Mouse (Mus musculus) intestine, embryonic 16.5 days (tissue): ENCODE data around the gene D11Wsu47e. TPM values are rescaled to one million over a fixed set of nuclear protein-coding genes. Genes with fewer than 3 reads are reported as not detected.

Experiments
- ATAC-seq: fragments of 200-750 bp; cut with Nextera tagmentation; 2 replicates; pipeline ENCODE4 v1.8.0; 2017; ENCODE audit warnings: moderate TSS enrichment, moderate library complexity
- H3K27ac ChIP-seq: fragments of 300-500 bp; sonication (generic); 2 replicates; pipeline ENCODE4 v1.5.1; 2014; ENCODE audit warnings: mild to moderate bottlenecking, low read length
- H3K27me3 ChIP-seq: fragments of 300-500 bp; sonication (generic); replicated peaks from 2 replicates; pipeline ENCODE4 v1.6.1; 2014; ENCODE audit warnings: low read length, control low read depth, mixed read lengths; ENCODE audit not compliant: control insufficient read depth, insufficient read depth
- H3K36me3 ChIP-seq: fragments of 300-500 bp; sonication (generic); 2 replicates; pipeline ENCODE4 v1.6.1; 2014; ENCODE audit warnings: low read length, control low read depth; ENCODE audit not compliant: control insufficient read depth, insufficient read depth
- H3K4me1 ChIP-seq: fragments of 300-500 bp; sonication (generic); 2 replicates; pipeline ENCODE4 v1.6.1; 2014; ENCODE audit warnings: low read length, control low read depth, mixed read lengths; ENCODE audit not compliant: control insufficient read depth, insufficient read depth
- H3K4me2 ChIP-seq: fragments of 300-500 bp; sonication (generic); 2 replicates; pipeline ENCODE4 v1.6.1; 2014; ENCODE audit warnings: low read depth, low read length, control low read depth
- H3K4me3 ChIP-seq: fragments of 300-500 bp; sonication (generic); 2 replicates; pipeline ENCODE4 v1.5.1; 2014; ENCODE audit warnings: mild to moderate bottlenecking, low read length
- H3K9ac ChIP-seq: fragments of 300-500 bp; sonication (generic); 2 replicates; pipeline ENCODE4 v1.6.1; 2014; ENCODE audit warnings: low read depth, low read length
- H3K9me3 ChIP-seq: fragments of 300-500 bp; sonication (generic); 2 replicates; pipeline ENCODE4 v1.6.1; 2016; ENCODE audit warnings: low read length, control low read depth; ENCODE audit not compliant: control insufficient read depth
- WGBS: fragments of 180-500 bp; shearing (Covaris S2); extraction: QIAGEN DNeasy Blood & Tissue Kit; methylation state at CpG from one replicate; pipeline ENCODE4 v1.1.7; 2014; 5-methylcytosine and 5-hydroxymethylcytosine counted together
- polyA plus RNA-seq: library from polyadenylated mRNA; unstranded; fragments of >200 nt; fragmentation: Nextera tagmentation; extraction: Ambion mirVana; gene quantifications from 2 replicates; pipeline ENCODE4 v1.2.1, GENCODE M21; 2015

D11Wsu47e gene
- polyA plus RNA-seq, 1 experiment from 2014 or later: 14.5 TPM

DNA sequence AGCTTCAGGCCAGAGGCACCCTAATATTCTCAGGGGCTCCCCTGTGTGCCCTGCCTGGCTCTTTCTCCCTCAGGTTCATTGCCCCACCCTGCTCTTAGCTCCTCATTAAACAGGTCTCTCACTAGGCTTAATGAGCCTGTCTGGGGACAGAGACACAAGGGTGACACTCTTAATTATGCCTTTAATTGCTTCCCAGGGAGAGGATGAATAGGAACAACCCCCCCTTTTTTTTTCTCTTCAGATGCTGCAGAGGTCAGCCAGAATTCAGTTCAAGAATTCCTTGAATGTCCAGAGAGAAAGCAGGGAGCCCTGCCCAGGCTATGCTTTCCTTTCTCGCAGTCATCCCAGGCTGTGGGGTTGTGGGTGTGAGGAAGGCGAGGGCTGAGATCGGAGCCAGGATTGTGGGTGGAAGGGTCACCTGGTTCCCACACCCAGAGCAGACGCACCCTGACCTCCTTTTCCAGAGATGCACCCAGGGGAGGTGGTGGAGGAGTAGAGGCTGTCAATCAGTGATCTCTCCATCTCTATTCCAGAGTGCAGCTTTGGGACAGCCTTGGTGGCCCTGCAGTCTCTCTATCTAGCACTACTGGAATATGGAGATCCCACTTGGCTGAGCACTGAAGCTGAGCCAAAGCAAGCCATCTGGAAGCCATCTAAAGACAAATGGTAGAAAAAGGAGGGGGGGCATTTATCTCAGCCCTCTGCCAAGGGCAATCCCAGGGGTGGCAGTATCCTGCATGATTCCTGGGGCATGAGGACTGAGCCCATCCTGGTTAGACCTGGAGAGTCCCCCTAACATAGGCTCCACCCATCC lies 41.2 kb downstream of the D11Wsu47e start:
- Histone ChIP-seq H3K4me1 (peaks cover 31% of the 10 kb centered on the region), H3K36me3 (peaks cover 28% of the 10 kb centered on the region), H3K9me3 (no peaks in the 10 kb centered on the region), H3K4me3 (no peak overlapping the region), H3K27ac (peak overlapping the region; percentile 9; the same call in 1 of the 2 replicates), H3K9ac (no peak overlapping the region), H3K4me2 (no peak overlapping the region), H3K27me3 (no peaks in the 10 kb centered on the region)
- peak; percentile 43 for ATAC-seq
- 80% methylated on average over 4 of the region's 4 CpGs for WGBS

DNA sequence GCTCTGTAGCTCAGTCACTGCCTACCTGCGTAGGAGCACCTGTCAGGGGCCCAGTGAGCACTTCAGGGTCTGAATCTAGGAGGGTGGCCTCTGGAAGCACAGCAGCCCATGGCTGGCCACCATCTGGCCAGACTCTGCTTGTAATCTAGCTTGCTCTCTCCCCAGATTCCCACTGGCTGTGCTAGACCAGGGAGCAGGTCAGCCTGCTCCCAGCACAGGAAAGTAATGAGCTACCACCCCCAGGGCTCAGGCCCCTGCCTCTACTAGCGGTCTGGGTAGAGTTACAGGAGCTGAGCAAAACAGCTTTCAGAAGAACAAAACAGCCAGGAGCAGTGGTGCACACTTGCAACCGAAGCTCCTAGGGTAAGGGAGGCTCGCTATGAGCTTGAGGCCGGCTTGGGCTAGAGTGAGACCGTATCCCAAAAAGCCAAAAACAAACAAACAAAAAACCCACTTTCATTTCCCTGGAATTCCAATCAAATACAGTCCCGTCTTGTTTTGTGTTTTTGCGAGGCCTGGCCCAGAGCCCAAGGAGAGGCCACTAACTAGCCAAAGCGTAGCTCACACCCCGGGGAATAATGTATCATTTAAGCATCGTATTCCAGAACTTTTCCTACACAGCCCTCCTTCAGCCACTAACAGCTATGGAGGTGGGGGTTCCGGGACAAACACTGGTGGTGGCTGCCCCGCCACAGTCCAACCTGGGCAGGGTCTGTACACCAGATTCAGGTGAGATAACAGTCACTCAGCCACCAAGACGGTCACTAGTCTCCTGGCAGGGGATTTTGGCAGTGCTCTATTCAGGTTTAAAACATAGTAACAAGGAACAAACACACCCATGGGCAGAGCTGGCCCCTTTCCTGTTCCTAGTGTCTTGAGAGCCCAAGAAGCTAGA lies 43.0 kb downstream of the D11Wsu47e start:
- Histone ChIP-seq H3K27ac (0 out of 2 replicates have a peak overlapping the region, but pooled peaks have one; percentile 13), H3K27me3 (no peaks in the 10 kb centered on the region), H3K4me1 (peaks cover 43% of the 10 kb centered on the region), H3K36me3 (peaks cover 28% of the 10 kb centered on the region), H3K4me3 (no peak overlapping the region), H3K4me2 (no peak overlapping the region), H3K9ac (no peak overlapping the region), H3K9me3 (no peaks in the 10 kb centered on the region)
- ATAC-seq: no peak
- 82% methylated on average over 14 of the region's 14 CpGs for WGBS

DNA sequence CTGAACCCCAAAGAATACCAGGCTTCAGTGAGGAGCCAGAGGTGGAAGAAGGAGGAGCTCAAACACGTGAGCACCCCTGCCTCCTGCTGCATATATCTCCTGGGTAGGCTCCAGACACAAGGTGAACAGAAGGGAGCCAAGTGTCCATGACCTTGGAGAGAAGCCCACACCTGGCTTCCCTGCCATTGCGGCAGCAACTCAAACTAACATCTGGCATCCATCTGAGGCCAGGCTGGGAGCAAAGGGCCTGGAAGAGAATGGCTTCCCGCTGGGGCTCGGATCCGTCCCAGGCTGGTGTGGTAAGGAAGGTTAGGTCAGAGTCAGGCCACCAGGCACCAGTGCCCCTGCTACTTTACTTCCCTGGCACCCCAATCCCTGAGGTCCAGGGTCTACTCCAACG lies 43.8 kb downstream of the D11Wsu47e start:
- H3K4me2 ChIP-seq: no peak overlapping the region
- H3K4me3 ChIP-seq: no peak overlapping the region
- H3K27ac ChIP-seq: no peak overlapping the region
- no peak for ATAC-seq
- peaks cover 50% of the 10 kb centered on the region for H3K4me1 ChIP-seq
- peaks cover 28% of the 10 kb centered on the region for H3K36me3 ChIP-seq
- no peaks in the 10 kb centered on the region for H3K9me3 ChIP-seq
- no peaks in the 10 kb centered on the region for H3K27me3 ChIP-seq
- 57% methylated on average over 6 of the region's 6 CpGs for WGBS
- H3K9ac ChIP-seq: no peak overlapping the region

DNA sequence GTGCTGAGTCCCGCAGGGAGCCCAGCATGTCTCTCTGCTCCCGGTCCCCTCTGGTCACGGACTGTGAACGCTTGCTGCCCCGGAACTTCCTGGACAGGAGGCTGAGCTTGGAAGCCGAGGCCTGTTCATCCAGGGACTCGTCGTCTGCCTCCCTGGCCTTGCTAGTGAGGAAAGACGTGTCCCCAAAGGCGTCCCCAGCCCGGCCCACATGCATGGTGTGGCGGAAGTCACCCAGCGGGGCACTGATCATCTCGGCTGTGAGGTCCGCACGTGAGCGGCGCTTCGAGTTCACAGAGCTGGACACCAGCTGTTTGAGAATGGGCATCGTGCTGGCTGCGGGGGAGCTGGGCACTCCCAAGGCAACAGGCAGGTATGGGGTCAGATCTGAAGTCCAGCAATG lies 45.0 kb downstream of the D11Wsu47e start:
- 88% methylated on average over 21 of the region's 21 CpGs for WGBS
- no peaks in the 10 kb centered on the region for H3K27me3 ChIP-seq
- no peak overlapping the region for H3K9ac ChIP-seq
- H3K27ac ChIP-seq: no peak overlapping the region
- no peak overlapping the region for H3K4me2 ChIP-seq
- no peak overlapping the region for H3K4me3 ChIP-seq
- H3K4me1 ChIP-seq: peaks cover 62% of the 10 kb centered on the region
- H3K9me3 ChIP-seq: no peaks in the 10 kb centered on the region
- H3K36me3 ChIP-seq: peaks cover 28% of the 10 kb centered on the region
- ATAC-seq: no peak

DNA sequence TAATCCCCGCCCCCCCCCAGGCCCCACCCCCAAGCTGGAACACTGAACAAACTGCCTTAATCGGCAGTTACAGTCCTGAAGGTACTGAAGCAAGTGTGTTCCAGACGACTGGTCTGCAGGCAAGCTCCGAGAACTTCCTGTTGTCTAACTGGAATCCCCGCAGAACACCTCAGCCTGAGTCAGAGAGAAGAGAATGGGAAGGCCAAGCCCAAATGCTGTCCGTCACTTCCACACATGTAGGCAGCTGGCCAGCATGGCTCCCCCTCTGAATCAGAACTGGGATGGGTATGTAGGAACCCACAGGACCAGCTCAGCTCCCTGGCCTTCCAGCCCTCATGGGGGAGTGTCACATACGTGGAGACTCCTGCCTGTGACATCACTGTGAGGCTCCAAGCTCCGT lies 45.7 kb downstream of the D11Wsu47e start:
- 54% methylated on average over 8 of the region's 8 CpGs for WGBS
- Histone ChIP-seq H3K27me3 (no peaks in the 10 kb centered on the region), H3K4me2 (no peak overlapping the region), H3K36me3 (peaks cover 28% of the 10 kb centered on the region), H3K9ac (no peak overlapping the region), H3K4me1 (peaks cover 69% of the 10 kb centered on the region), H3K9me3 (no peaks in the 10 kb centered on the region), H3K4me3 (no peak overlapping the region), H3K27ac (no peak overlapping the region)
- ATAC-seq: no peak

DNA sequence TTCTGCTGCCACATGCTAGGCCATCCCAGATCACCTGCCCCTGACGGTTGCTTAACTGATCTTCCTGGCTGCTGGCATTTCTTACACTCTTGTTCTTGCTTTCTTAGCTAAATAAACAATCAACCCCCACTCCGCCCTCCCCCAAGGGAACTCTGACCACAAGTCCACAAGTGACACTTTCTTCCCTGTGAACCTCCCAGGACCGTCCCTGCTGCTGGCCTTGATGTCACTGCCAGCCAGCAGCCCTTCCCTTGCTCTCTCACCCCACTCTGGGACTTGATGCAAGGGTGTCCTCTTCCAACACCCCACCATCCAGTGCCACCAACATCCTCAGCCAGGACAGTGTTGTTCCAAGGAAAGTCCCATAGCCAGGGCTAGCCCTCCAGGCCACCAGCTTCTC lies 46.7 kb downstream of the D11Wsu47e start:
- Histone ChIP-seq H3K27me3 (no peaks in the 10 kb centered on the region), H3K4me2 (no peak overlapping the region), H3K9ac (peak overlapping the region; percentile 32; the same call in 1 of the 2 replicates), H3K36me3 (peaks cover 28% of the 10 kb centered on the region), H3K9me3 (no peaks in the 10 kb centered on the region), H3K4me3 (no peak overlapping the region), H3K4me1 (peaks cover 77% of the 10 kb centered on the region), H3K27ac (peak overlapping the region; percentile 28; the same call in 1 of the 2 replicates)
- WGBS: 43% methylated on average over 3 of the region's 3 CpGs
- 0 out of 2 replicates have a peak, but pooled peaks have one; percentile 11 for ATAC-seq

DNA sequence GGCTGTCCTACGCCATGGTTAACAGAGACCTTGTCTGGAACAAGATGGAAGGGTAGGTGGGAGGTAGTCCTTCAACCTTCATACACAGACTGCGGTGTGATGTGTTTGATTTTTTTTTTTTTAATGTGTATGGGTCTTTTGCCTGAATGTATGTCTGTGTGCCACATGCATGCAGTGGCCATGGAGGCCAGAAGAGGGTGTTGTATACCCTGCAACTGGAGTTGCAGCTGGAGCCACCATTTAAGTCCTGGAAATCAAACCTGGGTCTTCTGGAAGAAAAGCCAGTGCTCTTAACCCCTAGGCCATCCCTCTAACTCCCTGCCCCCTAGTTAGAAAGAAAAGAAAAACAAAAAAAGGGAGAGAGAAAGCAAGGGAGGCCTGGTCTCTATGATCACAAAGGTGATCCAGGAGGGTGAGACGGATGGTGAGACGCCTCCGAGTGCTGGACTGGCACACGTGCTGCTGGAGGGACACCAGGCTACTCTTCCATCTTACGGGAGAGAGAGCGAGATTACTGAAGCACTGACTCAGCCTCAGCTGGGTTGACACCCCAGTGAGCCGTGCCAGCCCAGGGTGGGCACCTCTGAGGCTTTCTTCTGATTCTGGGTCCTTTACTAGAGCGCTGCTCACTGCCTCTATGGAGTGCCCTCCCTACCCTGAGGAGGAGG lies 47.9 kb downstream of the D11Wsu47e start:
- H3K9me3 ChIP-seq: no peaks in the 10 kb centered on the region
- peaks cover 75% of the 10 kb centered on the region for H3K4me1 ChIP-seq
- peaks cover 22% of the 10 kb centered on the region for H3K36me3 ChIP-seq
- H3K27ac ChIP-seq: no peak overlapping the region
- H3K4me3 ChIP-seq: no peak overlapping the region
- no peak overlapping the region for H3K9ac ChIP-seq
- no peak for ATAC-seq
- 91% methylated on average over 10 of the region's 10 CpGs for WGBS
- H3K27me3 ChIP-seq: no peaks in the 10 kb centered on the region
- no peak overlapping the region for H3K4me2 ChIP-seq

DNA sequence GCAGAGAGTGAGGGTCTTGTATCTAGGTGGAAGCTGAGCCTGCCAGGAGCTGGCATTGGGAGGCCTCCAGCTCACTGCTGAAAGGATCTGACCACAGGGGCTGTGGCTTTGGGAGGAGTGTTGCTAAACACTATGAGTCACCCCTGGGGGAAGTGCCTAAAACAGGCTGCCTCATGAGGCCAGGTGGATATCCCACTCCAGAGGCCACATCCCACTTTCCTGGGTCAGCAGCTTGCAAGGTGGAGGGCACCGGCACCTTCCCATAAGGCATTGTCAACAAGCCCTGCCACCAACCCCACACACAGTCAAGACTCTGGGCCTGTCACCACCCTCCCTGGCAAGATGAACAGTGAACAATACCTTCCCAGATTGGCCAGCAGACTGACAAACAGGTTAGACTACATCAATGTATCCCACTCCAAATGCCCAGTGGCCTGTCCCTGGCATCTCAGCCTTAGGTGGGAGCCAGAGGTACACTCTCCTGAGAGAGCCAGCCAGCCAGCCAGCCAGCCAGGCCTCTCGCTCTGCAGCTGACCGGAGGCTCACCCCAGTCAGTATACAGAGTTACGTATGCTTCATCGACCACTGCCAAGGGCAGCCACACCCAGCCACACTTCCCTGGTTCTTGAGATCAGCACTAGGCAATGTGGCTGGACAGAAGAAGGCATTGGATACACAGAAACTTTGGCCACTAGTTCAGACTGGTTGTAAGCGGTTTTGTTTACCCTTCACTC lies 49.6 kb downstream of the D11Wsu47e start:
- Histone ChIP-seq H3K9me3 (no peaks in the 10 kb centered on the region), H3K4me2 (0 out of 2 replicates have a peak overlapping the region, but pooled peaks have one; percentile 6), H3K4me1 (peaks cover 76% of the 10 kb centered on the region), H3K36me3 (peaks cover 6% of the 10 kb centered on the region), H3K4me3 (no peak overlapping the region), H3K27me3 (no peaks in the 10 kb centered on the region), H3K9ac (peak overlapping the region; percentile 40), H3K27ac (peak overlapping the region; percentile 80)
- 37% methylated on average over 6 of the region's 6 CpGs for WGBS
- ATAC-seq: peak; percentile 75
